Mouse (Mus musculus) kidney, postnatal 0 days (tissue): Measurements from ENCODE around the gene Usp8. TPM values are rescaled to one million over a fixed set of nuclear protein-coding genes. Genes with fewer than 3 reads are reported as not detected.

Source experiments
- ATAC-seq: fragments of 200-750 bp; cut with Nextera tagmentation; replicated peaks from 2 replicates; pipeline ENCODE4 v1.8.0; 2017; ENCODE audit warnings: low read depth, moderate number of reproducible peaks, moderate TSS enrichment, moderate library complexity; ENCODE audit not compliant: low FRiP score
- DNase-seq: peaks from one replicate; pipeline ENCODE4 v3.0.0-alpha.2; 2016; ENCODE audit warnings: low spot score
- H3K27ac ChIP-seq: fragments of 300-500 bp; sonication (generic); 2 replicates; pipeline ENCODE4 v1.5.1; 2014; ENCODE audit warnings: mild to moderate bottlenecking
- H3K27me3 ChIP-seq: fragments of 300-500 bp; sonication (generic); 2 replicates; pipeline ENCODE4 v1.6.1; 2014; ENCODE audit warnings: low read length, mixed read lengths; ENCODE audit not compliant: insufficient read depth
- H3K36me3 ChIP-seq: fragments of 300-500 bp; sonication (generic); 2 replicates; pipeline ENCODE4 v1.6.1; 2014; ENCODE audit warnings: low read length, mixed read lengths; ENCODE audit not compliant: insufficient read depth
- H3K4me1 ChIP-seq: fragments of 300-500 bp; sonication (generic); replicated peaks from 2 replicates; pipeline ENCODE4 v1.6.1; 2014; ENCODE audit warnings: antibody characterized with exemption, low read length, mixed read lengths; ENCODE audit not compliant: insufficient read depth
- H3K4me2 ChIP-seq: fragments of 300-500 bp; sonication (generic); 2 replicates; pipeline ENCODE4 v1.6.1; 2014; ENCODE audit warnings: mild to moderate bottlenecking, low read length, moderate library complexity, mixed read lengths
- H3K4me3 ChIP-seq: fragments of 300-500 bp; sonication (generic); replicated peaks from 2 replicates; pipeline ENCODE4 v1.5.1; 2014; ENCODE audit warnings: low read depth, low read length
- H3K9ac ChIP-seq: fragments of 300-500 bp; sonication (generic); 2 replicates; pipeline ENCODE4 v1.6.1; 2014; ENCODE audit warnings: low read depth, low read length
- H3K9me3 ChIP-seq: fragments of 300-500 bp; sonication (generic); replicated peaks from 2 replicates; pipeline ENCODE4 v1.6.1; 2016; ENCODE audit warnings: low read length, inconsistent platforms, mixed read lengths
- CTCF ChIP-seq: IDR thresholded peaks from 2 replicates; pipeline ENCODE4 v1.5.1; 2016; ENCODE audit warnings: antibody characterized with exemption, low read depth, mild to moderate bottlenecking, moderate library complexity
- WGBS: fragments of 180-500 bp; shearing (Covaris S2); extraction: QIAGEN DNeasy Blood & Tissue Kit; methylation state at CpG from one replicate; pipeline ENCODE4 v1.1.7; 2014; 5-methylcytosine and 5-hydroxymethylcytosine counted together
- polyA plus RNA-seq: library from polyadenylated mRNA; unstranded; fragments of >200 nt; fragmentation: Nextera tagmentation; extraction: Ambion mirVana; gene quantifications from 2 replicates; pipeline ENCODE4 v1.2.1, GENCODE M21; 2015

Usp8 gene
- polyA plus RNA-seq, 1 experiment from 2014 or later, result 35.7 TPM

DNA sequence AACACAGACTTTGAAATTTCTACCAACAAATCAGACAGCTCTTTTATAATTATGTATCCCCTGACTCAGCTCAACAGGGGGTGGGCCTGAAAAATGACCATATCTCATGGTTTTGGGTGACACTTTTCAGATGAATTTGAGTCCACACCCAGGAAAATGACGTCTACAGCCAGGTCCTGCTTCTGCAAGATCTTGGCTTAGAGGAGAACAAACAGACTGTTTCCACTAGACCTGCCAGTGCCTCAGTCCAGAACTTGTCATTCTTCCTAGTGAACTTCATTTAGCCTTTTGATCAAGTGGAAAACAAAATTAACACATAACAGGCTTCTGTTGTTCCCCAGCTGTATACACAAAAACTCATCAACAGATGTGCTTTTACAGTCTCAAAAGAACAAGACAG lies 69.3 kb downstream of the Usp8 start:
- no peak for TF ChIP-seq CTCF
- no peak overlapping the region for H3K4me3 ChIP-seq
- 46% methylated on average over 1 of the region's 1 CpGs for WGBS
- H3K4me1 ChIP-seq, result no peaks in the 10 kb centered on the region
- H3K36me3 ChIP-seq, result no peaks in the 10 kb centered on the region
- DNase-seq (no peak), ATAC-seq (no peak)
- no peak overlapping the region for H3K27ac ChIP-seq
- no peak overlapping the region for H3K9ac ChIP-seq
- H3K4me2 ChIP-seq, result no peak overlapping the region
- H3K27me3 ChIP-seq, result no peaks in the 10 kb centered on the region
- no peaks in the 10 kb centered on the region for H3K9me3 ChIP-seq

- no peak overlapping the region for H3K4me2 ChIP-seq
- H3K4me1 ChIP-seq, result no peaks in the 10 kb centered on the region
- ATAC-seq (no peak), DNase-seq (no peak)
- TF ChIP-seq CTCF, result no peak
- H3K27ac ChIP-seq, result no peak overlapping the region
- H3K4me3 ChIP-seq, result no peak overlapping the region
- no peak overlapping the region for H3K9ac ChIP-seq
- WGBS, result 84% methylated on average over 4 of the region's 4 CpGs
- H3K36me3 ChIP-seq, result no peaks in the 10 kb centered on the region
- no peaks in the 10 kb centered on the region for H3K27me3 ChIP-seq
- no peaks in the 10 kb centered on the region for H3K9me3 ChIP-seq
Measured at GRCm38 (mm10) chr2:126778806-126779205, 71.7 kb downstream of the Usp8 start.

GRCm38 (mm10) chr2:126780286-126780685 lies 73.2 kb downstream of the Usp8 start:
- ATAC-seq, result no peak
- TF ChIP-seq CTCF, result no peak

DNA sequence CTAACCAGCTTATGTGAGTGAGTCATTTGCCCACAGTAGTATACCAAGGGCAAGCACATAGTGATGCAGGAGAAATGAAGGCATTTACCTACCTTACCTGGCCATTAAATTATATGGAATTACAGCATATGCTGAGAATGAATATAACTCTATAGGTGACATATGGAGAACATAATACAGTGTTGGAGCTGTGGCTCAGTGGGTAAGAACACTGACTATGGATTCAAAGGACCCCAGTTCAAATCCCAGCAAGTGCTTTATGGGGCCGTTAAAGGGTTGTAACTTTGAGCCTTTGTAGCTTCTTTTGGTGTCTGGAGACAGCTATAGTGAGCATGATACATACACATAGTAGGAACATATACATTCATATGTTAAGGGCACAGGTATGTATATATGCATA lies 74.3 kb downstream of the Usp8 start:
- H3K4me1 ChIP-seq, result no peaks in the 10 kb centered on the region
- DNase-seq (no peak), ATAC-seq (no peak)
- 83% methylated on average over 1 of the region's 1 CpGs for WGBS
- no peak overlapping the region for H3K4me2 ChIP-seq
- H3K27me3 ChIP-seq, result no peaks in the 10 kb centered on the region
- H3K36me3 ChIP-seq, result no peaks in the 10 kb centered on the region
- TF ChIP-seq CTCF, result no peak
- no peaks in the 10 kb centered on the region for H3K9me3 ChIP-seq
- no peak overlapping the region for H3K27ac ChIP-seq
- no peak overlapping the region for H3K4me3 ChIP-seq
- no peak overlapping the region for H3K9ac ChIP-seq

More at GRCm38 (mm10) chr2:126780286-126780685, 73.2 kb downstream of the Usp8 start:
- Histone ChIP-seq H3K9me3 (no peaks in the 10 kb centered on the region), H3K4me2 (no peak overlapping the region), H3K9ac (no peak overlapping the region), H3K27ac (no peak overlapping the region), H3K4me3 (no peak overlapping the region), H3K36me3 (no peaks in the 10 kb centered on the region), H3K4me1 (no peaks in the 10 kb centered on the region), H3K27me3 (no peaks in the 10 kb centered on the region)
- 90% methylated on average over 10 of the region's 10 CpGs for WGBS
- DNase-seq, result no peak

DNA sequence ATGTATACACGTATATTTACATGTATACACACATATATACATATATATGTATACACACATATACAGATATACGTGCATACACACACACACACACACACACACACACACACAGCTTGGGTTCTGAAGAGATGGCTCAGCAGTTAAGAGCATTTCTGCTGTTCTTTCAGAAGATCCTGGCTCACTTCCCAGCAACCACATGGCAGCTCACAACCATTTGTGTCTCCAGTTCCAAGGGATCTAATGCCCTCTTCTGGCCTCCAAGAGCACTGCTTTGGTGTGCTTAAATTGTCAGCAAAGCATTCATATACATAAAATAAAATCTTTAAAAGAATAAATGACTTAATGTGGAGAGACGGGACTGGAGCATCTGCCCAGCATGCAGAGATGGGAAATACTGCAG lies 75.3 kb downstream of the Usp8 start:
- Histone ChIP-seq H3K4me2 (no peak overlapping the region), H3K36me3 (no peaks in the 10 kb centered on the region), H3K4me3 (no peak overlapping the region), H3K4me1 (0 out of 2 replicates have a peak, but pooled peaks cover under 1% of the 10 kb centered on the region), H3K9ac (no peak overlapping the region), H3K9me3 (no peaks in the 10 kb centered on the region), H3K27me3 (no peaks in the 10 kb centered on the region), H3K27ac (no peak overlapping the region)
- DNase-seq, result peak; percentile 79
- ATAC-seq, result no peak
- 85% methylated on average over 3 of the region's 3 CpGs for WGBS
- peak; percentile 66 for TF ChIP-seq CTCF

DNA sequence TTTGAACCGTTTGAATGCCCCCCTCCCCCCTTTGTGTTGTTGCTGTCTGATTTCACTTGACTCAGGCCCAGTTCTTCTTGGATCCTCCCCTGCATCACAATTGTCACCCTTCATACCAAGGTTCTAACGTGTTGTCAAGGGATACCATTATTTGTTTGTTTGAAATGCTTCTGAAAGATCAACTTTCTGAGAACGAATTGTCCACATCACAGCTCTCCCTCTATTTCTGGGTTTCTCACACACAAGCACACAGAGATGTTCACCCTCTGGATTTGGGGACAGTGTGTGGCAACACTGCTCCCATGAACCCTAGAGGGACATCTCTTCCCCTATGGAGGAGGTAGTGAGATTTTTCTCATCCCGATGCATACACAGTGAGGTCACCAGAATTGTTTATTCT lies 76.2 kb downstream of the Usp8 start, which contains the start of gene Usp50:
TSS of gene Usp50 (minus strand) at position 101 of the 400 bp plus-strand sequence.
- H3K4me1 ChIP-seq, result peaks cover 7% of the 10 kb centered on the region
- no peak within 1 kb of the TSS for H3K9ac ChIP-seq
- H3K4me3 ChIP-seq, result no peak within 1 kb of the TSS
- H3K9me3 ChIP-seq, result no peaks in the 10 kb centered on the region
- H3K27ac ChIP-seq, result no peak within 1 kb of the TSS
- no peaks in the 10 kb centered on the region for H3K36me3 ChIP-seq
- no peak within 1 kb of the TSS for H3K4me2 ChIP-seq
- no peak for DNase-seq
- WGBS, result 66% methylated on average over 4 of the region's 4 CpGs
- no peak for TF ChIP-seq CTCF
- H3K27me3 ChIP-seq, result no peaks in the 10 kb centered on the region
- ATAC-seq, result no peak
